Mouse (Mus musculus) liver, postnatal 0 days (tissue): ENCODE data around the gene Ncstn. TPM values are rescaled to one million over a fixed set of nuclear protein-coding genes. Genes with fewer than 3 reads are reported as not detected.
A peak's percentile ranks its signal among the peaks of the same experiment; 100 is the strongest.

Experiments
- ATAC-seq: fragments of 200-750 bp; cut with Nextera tagmentation; 2 replicates; pipeline ENCODE4 v1.8.0; 2017; ENCODE audit warnings: mild to moderate bottlenecking, moderate library complexity
- DNase-seq: peaks from one replicate; pipeline ENCODE4 v3.0.0-alpha.2; 2016
- H3K27ac ChIP-seq: fragments of 300-500 bp; sonication (generic); 2 replicates; pipeline ENCODE4 v1.5.1; 2014; ENCODE audit warnings: antibody characterized with exemption, moderate library complexity, mild to moderate bottlenecking, low read depth
- H3K27me3 ChIP-seq: fragments of 300-500 bp; sonication (generic); 2 replicates; pipeline ENCODE4 v1.6.1; 2014; ENCODE audit warnings: low read length, control low read depth, mixed read lengths; ENCODE audit not compliant: insufficient read depth
- H3K36me3 ChIP-seq: fragments of 300-500 bp; sonication (generic); replicated peaks from 2 replicates; pipeline ENCODE4 v1.6.1; 2014; ENCODE audit warnings: mild to moderate bottlenecking, control low read depth, low read length, moderate library complexity, mixed read lengths; ENCODE audit not compliant: insufficient read depth
- H3K4me1 ChIP-seq: fragments of 300-500 bp; sonication (generic); 2 replicates; pipeline ENCODE4 v1.6.1; 2014; ENCODE audit warnings: antibody characterized with exemption, mild to moderate bottlenecking, control low read depth; ENCODE audit not compliant: insufficient read depth
- H3K4me2 ChIP-seq: fragments of 300-500 bp; sonication (generic); 2 replicates; pipeline ENCODE4 v1.6.1; 2014; ENCODE audit warnings: low read depth, mild to moderate bottlenecking, low read length, moderate library complexity, mixed read lengths
- H3K4me3 ChIP-seq: fragments of 300-500 bp; sonication (generic); 2 replicates; pipeline ENCODE4 v1.5.1; 2014; ENCODE audit warnings: low read depth, low read length
- H3K9ac ChIP-seq: fragments of 300-500 bp; sonication (generic); replicated peaks from 2 replicates; pipeline ENCODE4 v1.6.1; 2014; ENCODE audit warnings: mild to moderate bottlenecking, moderate library complexity
- H3K9me3 ChIP-seq: fragments of 300-500 bp; sonication (generic); 2 replicates; pipeline ENCODE4 v1.6.1; 2016; ENCODE audit warnings: mild to moderate bottlenecking, control low read depth, low read length, mixed read lengths
- CTCF ChIP-seq: sonication (generic); IDR thresholded peaks from 2 replicates; pipeline ENCODE4 v1.5.1; 2016; ENCODE audit warnings: antibody characterized with exemption, low read depth
- EP300 ChIP-seq: IDR thresholded peaks from 2 replicates; pipeline ENCODE4 v1.6.1; 2016; ENCODE audit warnings: antibody characterized with exemption, low read depth, mild to moderate bottlenecking
- WGBS: fragments of 180-500 bp; shearing (Covaris S2); extraction: QIAGEN DNeasy Blood & Tissue Kit; methylation state at CpG from one replicate; pipeline ENCODE4 v1.1.7; 2014; ENCODE audit not compliant: insufficient replicate concordance; 5-methylcytosine and 5-hydroxymethylcytosine counted together
- polyA plus RNA-seq: library from polyadenylated mRNA; unstranded; fragments of >200 nt; fragmentation: Nextera tagmentation; extraction: Ambion mirVana; gene quantifications from 2 replicates; pipeline ENCODE4 v1.2.1, GENCODE M21; 2015

Ncstn gene
- polyA plus RNA-seq, 1 experiment from 2014 or later: 41.8 TPM

- no peaks in the 10 kb centered on the region for H3K9me3 ChIP-seq
- no peak for DNase-seq
- no peaks in the 10 kb centered on the region for H3K4me1 ChIP-seq
- H3K27ac ChIP-seq: no peak overlapping the region
- H3K4me2 ChIP-seq: no peak overlapping the region
- H3K36me3 ChIP-seq: peaks cover 91% of the 10 kb centered on the region
- H3K9ac ChIP-seq: no peak overlapping the region
- ATAC-seq: no peak
- H3K4me3 ChIP-seq: no peak overlapping the region
- WGBS: 87% methylated on average over 10 of the region's 10 CpGs
- H3K27me3 ChIP-seq: no peaks in the 10 kb centered on the region
- no peak for TF ChIP-seq CTCF
- TF ChIP-seq EP300: no peak
These were observed 25.3 kb upstream of the Ncstn start for GRCm38 (mm10) chr1:172107777-172108477.

- TF ChIP-seq CTCF (no peak), EP300 (no peak)
- H3K9me3 ChIP-seq: no peaks in the 10 kb centered on the region
- H3K27me3 ChIP-seq: no peaks in the 10 kb centered on the region
- ATAC-seq (no peak), DNase-seq (no peak)
- H3K4me1 ChIP-seq: no peaks in the 10 kb centered on the region
- no peak overlapping the region for H3K27ac ChIP-seq
- 86% methylated on average over 11 of the region's 11 CpGs for WGBS
- H3K4me2 ChIP-seq: no peak overlapping the region
- no peak overlapping the region for H3K4me3 ChIP-seq
- H3K9ac ChIP-seq: no peak overlapping the region
- H3K36me3 ChIP-seq: peaks cover 91% of the 10 kb centered on the region
These were observed 22.5 kb upstream of the Ncstn start for GRCm38 (mm10) chr1:172105101-172105500.

- H3K4me1 ChIP-seq: no peaks in the 10 kb centered on the region
- DNase-seq: no peak
- no peak overlapping the region for H3K9ac ChIP-seq
- H3K36me3 ChIP-seq: peaks cover 85% of the 10 kb centered on the region
- no peak for ATAC-seq
- H3K27me3 ChIP-seq: no peaks in the 10 kb centered on the region
- no peak overlapping the region for H3K4me3 ChIP-seq
- H3K4me2 ChIP-seq: no peak overlapping the region
- 86% methylated on average over 4 of the region's 4 CpGs for WGBS
- no peaks in the 10 kb centered on the region for H3K9me3 ChIP-seq
- no peak overlapping the region for H3K27ac ChIP-seq
- TF ChIP-seq CTCF (no peak), EP300 (no peak)
These were observed 21.0 kb upstream of the Ncstn start for GRCm38 (mm10) chr1:172103619-172104018.

- no peaks in the 10 kb centered on the region for H3K27me3 ChIP-seq
- DNase-seq (peak; percentile 60), ATAC-seq (peak; percentile 50; the same call in 1 of the 2 replicates)
- H3K9me3 ChIP-seq: no peaks in the 10 kb centered on the region
- TF ChIP-seq CTCF (no peak), EP300 (no peak)
- H3K27ac ChIP-seq: no peak overlapping the region
- no peaks in the 10 kb centered on the region for H3K4me1 ChIP-seq
- H3K4me3 ChIP-seq: no peak overlapping the region
- 81% methylated on average over 6 of the region's 6 CpGs for WGBS
- no peak overlapping the region for H3K4me2 ChIP-seq
- no peak overlapping the region for H3K9ac ChIP-seq
- H3K36me3 ChIP-seq: peaks cover 78% of the 10 kb centered on the region
These were observed 16.9 kb upstream of the Ncstn start for GRCm38 (mm10) chr1:172099325-172100033.

GRCm38 (mm10) chr1:172095202-172095601 is 12.6 kb upstream of the Ncstn start:
- Histone ChIP-seq H3K27ac (no peak overlapping the region), H3K4me1 (no peaks in the 10 kb centered on the region), H3K4me3 (no peak overlapping the region), H3K9ac (no peak overlapping the region), H3K36me3 (peaks cover 78% of the 10 kb centered on the region), H3K4me2 (no peak overlapping the region), H3K9me3 (no peaks in the 10 kb centered on the region), H3K27me3 (no peaks in the 10 kb centered on the region)
- ATAC-seq (no peak), DNase-seq (no peak)
- no peak for TF ChIP-seq CTCF
- WGBS: 49% methylated on average over 6 of the region's 6 CpGs

GRCm38 (mm10) chr1:172094295-172094694 is 11.7 kb upstream of the Ncstn start:
- ATAC-seq: no peak
- Histone ChIP-seq H3K27me3 (no peaks in the 10 kb centered on the region), H3K36me3 (peaks cover 81% of the 10 kb centered on the region), H3K4me2 (no peak overlapping the region), H3K9me3 (no peaks in the 10 kb centered on the region), H3K4me3 (no peak overlapping the region), H3K27ac (no peak overlapping the region), H3K9ac (no peak overlapping the region), H3K4me1 (no peaks in the 10 kb centered on the region)
- TF ChIP-seq CTCF (no peak), EP300 (no peak)
- no peak for DNase-seq
